Mouse (Mus musculus) spleen, postnatal 10 days (tissue): ENCODE results near the gene Cpm.

Experiments
- DNase-seq, 2 experiments: peaks; one replicate each; pipeline ENCODE4 v3.0.0; 2021 to 2022; ENCODE audit warnings: low spot score in 2 of 2

Gene Cpm

GRCm38 (mm10) chr10:117649292-117650041 lies 20.2 kb downstream of the Cpm start:
- DNase-seq, result no peak

- no peak for DNase-seq
These were observed 20.8 kb downstream of the Cpm start for GRCm38 (mm10) chr10:117650042-117650655.

- DNase-seq, result no peak
These were observed 21.4 kb downstream of the Cpm start for GRCm38 (mm10) chr10:117650725-117651124.

- no peak for DNase-seq
These were observed 22.5 kb downstream of the Cpm start for GRCm38 (mm10) chr10:117651587-117652377.

- no peak for DNase-seq
These were observed 23.1 kb downstream of the Cpm start for GRCm38 (mm10) chr10:117652378-117652774.

- DNase-seq, result no peak
These were observed 23.9 kb downstream of the Cpm start for GRCm38 (mm10) chr10:117652930-117653778.

- DNase-seq, result no peak
These were observed 24.5 kb downstream of the Cpm start for GRCm38 (mm10) chr10:117653779-117654173.

GRCm38 (mm10) chr10:117654576-117655123 lies 25.4 kb downstream of the Cpm start:
- no peak for DNase-seq

GRCm38 (mm10) chr10:117655460-117655859 lies 26.2 kb downstream of the Cpm start:
- DNase-seq, result no peak

- DNase-seq, result no peak
These were observed 26.8 kb downstream of the Cpm start for GRCm38 (mm10) chr10:117655908-117656661.

- no peak for DNase-seq
These were observed 27.3 kb downstream of the Cpm start for GRCm38 (mm10) chr10:117656662-117656962.

- no peak for DNase-seq
These were observed 27.8 kb downstream of the Cpm start for GRCm38 (mm10) chr10:117656985-117657658.

- DNase-seq, result no peak
These were observed 28.5 kb downstream of the Cpm start for GRCm38 (mm10) chr10:117657659-117658306.

GRCm38 (mm10) chr10:117658522-117659429 lies 29.5 kb downstream of the Cpm start:
- no peak for DNase-seq

- no peak for DNase-seq
These were observed 30.1 kb downstream of the Cpm start for GRCm38 (mm10) chr10:117659430-117659813.

GRCm38 (mm10) chr10:117659819-117660218 lies 30.5 kb downstream of the Cpm start:
- peak in 1 of 2 experiments; percentile 39 for DNase-seq

- no peak for DNase-seq
These were observed 33.2 kb downstream of the Cpm start for GRCm38 (mm10) chr10:117662316-117663055.
